Mouse (Mus musculus) cerebellum, postnatal 25 days (tissue): ENCODE measurements around the gene Tbxa2r.

ENCODE experiments used
- DNase-seq, 2 experiments: peaks; one replicate each; pipeline ENCODE4 v3.0.0; 2021; ENCODE audit warnings: mixed read lengths in 2 of 2

Gene Tbxa2r

DNA sequence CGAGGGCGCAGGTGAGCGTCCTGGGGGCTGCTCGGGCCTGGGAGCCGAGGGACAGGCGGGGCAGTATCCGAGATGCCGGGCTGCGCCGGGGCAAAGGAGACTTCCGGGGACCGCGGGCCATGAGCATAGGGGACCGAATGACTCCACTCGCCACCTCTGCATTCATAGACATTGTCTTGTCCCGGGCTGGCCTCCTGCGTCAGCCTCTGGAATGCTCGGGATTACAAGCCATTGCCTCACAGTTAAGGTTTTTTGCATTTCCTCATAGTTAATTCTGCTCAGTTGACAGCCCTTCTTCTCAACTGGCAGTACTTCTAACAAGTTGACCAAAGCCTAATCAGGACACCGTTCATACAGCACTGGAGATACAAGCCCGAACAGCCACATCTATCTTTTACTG, 7.1 kb upstream of the Tbxa2r start:
- no peak for DNase-seq

DNA sequence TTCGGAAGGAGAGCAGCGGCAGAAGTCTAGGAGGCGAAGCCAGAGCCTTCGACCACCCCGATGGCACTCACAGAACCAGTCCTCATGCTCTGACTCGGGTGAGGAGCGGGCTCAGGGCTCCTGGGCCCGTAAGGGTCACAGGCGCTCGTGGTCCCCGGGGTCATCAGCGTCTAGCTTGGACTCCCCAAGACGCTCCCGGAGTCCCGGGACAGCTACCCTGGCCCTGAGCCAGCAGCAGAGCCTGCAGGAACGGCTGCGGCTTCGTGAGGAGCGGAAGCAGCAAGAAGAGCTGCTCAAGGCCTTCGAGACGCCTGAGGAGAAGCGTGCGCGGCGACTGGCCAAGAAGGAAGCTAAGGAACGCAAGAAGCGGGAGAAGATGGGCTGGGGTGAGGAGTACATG, 6.1 kb upstream of the Tbxa2r start:
- peak; percentile 12 to 59 for DNase-seq

DNA sequence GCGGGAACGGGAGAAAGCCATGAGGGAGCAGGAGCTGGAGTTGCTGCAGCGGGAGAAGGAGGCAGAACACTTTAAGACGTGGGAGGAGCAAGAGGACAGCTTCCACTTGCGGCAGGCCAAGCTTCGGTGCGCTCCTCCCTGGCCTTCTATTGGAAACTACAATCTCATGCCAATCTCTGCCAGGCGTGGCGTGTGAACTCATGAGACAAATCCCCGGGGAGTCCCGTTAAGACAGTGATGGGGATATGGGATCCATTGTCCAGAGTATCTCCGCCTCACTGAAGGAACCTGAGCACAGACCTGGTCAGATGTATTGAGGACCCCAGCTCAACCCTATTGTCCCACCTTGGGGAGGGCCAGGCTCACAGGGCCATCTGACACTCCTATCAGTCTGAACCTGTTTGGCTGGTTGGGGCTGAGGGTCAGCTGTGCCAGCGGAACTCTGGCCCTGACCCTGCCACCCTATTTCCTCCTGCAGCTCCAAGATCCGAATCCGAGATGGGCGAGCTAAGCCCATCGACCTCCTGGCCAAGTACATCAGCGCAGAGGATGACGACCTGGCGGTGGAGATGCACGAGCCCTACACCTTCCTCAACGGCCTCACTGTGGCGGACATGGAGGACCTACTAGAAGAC, 5.3 kb upstream of the Tbxa2r start:
- no peak for DNase-seq

DNA sequence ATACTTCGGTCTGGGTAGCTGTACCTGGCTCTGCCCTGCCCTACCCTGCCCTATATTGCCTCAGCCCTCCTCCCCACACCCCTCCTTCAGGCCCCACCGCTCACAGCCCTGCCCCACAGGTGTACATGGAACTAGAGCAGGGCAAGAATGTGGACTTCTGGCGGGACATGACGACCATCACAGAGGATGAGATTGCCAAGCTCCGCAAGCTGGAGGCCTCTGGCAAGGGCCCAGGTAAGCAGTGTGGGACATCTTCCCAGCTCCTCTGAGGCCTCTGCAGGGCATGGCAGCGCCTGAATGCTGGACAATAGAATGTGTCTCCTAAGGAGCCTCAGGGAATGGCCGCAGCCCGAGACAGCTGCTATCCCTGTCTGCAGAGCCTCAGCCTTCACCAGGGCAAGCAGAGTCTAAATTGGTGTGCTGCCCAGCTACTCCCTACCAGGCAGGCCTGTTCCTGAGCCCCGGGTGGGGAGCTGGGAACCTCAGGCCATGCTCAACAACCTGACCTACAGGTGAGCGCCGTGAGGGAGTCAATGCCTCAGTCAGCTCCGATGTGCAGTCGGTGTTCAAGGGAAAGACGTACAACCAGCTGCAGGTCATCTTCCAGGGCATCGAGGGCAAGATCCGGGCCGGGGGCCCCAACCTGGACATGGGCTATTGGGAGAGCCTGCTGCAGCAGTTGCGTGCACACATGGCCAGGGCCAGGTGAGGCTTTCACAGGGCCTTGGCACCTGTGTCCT, 4.6 kb upstream of the Tbxa2r start:
- DNase-seq, result peak in 1 of 2 experiments; percentile 45

DNA sequence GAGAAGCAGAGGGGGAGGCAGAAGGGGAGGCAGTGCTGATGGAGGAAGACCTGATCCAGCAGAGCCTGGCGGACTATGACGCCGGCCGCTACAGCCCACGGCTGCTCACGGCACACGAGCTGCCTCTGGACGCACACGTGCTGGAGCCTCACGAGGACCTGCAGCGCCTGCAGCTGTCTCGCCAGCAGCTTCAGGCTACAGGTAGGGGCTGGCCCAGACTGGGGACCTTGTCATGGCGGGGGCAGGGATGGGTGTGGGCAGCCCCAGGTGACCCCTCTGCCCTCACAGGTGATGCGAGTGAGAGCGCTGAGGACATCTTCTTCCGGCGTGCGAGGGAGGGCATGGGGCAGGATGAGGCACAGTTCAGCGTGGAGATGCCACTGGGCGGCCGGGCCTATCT, 3.4 kb upstream of the Tbxa2r start:
- DNase-seq, result peak in 1 of 2 experiments; percentile 26

DNA sequence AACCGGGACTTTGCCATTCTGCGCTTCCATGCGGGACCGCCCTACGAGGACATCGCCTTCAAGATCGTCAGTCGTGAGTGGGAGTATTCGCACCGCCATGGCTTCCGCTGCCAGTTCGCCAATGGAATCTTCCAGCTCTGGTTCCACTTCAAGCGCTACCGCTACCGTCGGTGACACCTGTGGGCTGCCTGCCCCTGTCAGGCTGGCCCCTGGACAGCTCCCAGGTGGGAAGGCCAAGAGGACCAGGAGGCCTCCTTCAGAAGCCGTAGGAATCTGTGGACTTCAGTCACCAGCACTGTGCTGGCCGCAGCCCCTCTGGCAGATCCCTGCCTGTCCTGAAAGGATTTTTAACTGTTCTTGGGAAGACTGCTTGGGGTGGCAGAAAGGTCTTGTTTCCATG, 2.8 kb upstream of the Tbxa2r start:
- DNase-seq, result peak in 1 of 2 experiments; percentile 28

DNA sequence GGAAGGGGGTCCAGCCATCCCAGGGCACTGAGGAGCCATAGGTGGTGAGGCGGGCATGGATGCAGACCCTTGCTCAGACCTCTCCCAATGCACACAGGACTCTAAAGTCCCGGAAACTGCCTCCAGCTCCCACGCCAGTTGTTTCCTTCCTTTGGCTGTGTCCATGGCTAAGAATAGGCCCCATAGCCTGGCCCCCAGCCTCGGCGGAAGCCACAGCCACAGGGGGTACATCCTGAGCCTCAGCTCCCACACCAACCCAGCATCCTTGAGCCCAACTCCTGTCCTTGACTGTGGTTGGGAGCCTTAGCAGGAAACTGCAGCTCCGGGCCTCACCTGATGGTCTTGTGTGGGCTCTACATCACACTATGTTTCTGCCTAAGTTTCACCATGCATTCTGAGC, 1.7 kb upstream of the Tbxa2r start:
- DNase-seq, result no peak

DNA sequence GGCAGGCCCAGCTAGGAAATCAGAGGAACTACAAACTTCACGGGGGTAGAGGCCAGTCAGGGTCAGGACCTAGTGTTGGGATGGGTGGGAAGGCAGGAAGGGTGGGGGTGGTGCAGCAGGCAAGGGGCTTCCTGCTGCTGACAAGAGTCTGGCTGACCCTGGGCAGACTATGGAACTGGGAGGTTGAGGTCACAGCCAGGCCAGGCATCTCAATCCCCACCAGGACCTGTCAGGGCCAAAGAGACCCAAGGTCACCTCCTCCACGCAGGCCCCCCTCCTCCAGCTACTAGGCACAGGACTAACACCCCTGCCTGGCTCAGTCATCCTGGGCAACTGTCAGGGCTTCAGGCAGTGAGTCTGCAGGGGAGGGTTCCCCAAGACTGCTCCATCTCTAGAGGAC, 572 bp upstream of the Tbxa2r start:
- DNase-seq, result no peak

DNA sequence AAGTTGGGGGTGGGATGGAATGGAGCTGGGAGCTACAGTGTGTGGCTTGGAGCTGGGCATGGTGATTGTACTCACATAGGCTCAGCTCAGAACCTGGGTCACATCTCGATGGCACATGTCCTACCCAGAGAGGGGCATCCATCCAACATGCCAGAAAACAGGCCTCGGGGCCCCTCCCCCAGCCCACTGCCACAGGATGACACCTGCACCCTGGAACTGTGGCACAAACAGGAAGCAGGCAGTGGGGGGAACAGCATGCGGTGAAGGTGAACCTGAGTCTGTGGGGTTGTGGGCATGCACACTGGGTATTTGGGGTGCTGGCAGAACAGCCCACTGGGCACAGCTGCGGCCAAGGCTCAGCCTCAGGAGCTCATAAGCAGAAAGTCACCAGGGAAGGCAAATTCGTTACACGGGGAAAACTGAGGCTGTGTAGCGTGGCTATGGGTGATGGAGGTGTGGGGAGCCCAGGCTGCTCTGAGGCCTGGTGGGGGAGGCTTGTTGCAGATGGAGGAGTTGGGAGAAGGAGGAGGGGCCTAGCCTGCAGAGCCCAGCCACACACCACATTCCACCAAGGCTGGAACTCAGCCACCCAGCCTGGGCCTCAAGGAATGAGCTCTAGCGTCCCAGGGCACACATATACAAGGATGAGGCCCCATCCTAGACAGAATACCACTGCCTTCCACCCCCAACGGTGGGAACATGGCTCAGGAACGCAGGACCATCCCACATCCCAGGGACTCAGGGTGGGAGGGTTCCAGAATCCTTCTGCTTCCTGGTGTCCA, 854 bp downstream of the Tbxa2r start:
- no peak for DNase-seq

DNA sequence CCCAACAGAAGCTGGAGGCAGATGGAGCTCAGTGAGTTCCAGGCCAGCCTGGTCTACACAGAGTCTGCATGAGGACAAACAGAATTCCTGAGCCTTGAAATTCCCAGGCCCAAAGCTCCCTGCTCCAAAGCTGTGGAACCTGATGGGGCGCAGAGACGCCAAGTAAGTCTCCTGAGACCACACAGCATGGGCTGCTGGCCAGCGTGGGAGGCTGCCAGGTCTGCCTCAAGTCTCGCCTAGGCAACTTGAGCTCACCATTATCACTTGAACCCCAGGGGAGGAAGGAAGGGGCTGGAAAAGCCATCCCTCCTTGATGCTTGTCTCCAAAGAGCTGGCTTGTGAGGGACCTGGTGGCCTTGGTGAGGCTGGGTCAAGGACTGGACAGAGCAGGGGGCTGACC, 1.5 kb downstream of the Tbxa2r start:
- no peak for DNase-seq

DNA sequence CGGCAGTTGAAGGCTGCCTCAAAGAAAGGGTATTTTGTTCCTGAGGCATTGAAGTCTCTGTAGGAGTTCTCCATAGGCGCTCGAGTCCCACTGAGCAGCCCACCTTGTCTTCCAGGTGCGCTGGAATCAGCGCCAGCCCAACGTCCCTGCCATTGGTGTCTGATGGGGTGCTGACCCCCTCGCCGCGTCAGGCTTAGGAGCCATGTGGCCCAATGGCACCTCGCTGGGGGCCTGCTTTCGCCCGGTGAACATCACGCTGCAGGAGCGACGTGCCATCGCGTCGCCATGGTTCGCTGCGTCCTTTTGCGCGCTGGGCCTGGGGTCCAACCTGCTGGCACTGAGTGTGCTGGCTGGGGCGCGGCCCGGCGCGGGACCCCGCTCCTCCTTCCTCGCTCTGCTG, 3.7 kb downstream of the Tbxa2r start:
- DNase-seq, result no peak

DNA sequence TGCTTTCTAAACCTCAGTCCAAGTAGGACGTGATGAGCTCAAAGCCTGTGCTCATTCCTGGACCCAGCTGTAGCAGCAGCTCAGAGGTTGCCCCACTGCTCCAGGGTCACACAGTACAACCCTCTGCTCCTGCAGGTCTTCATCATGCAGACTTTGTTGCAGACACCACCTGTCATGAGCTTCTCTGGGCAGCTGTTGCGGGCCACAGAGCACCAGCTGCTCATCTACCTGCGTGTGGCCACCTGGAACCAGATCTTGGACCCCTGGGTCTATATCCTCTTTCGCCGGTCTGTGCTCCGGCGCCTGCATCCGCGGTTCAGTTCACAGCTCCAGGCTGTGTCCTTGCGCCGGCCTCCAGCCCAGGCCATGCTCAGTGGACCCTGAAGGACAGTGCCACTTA, 5.8 kb downstream of the Tbxa2r start:
- DNase-seq, result no peak

DNA sequence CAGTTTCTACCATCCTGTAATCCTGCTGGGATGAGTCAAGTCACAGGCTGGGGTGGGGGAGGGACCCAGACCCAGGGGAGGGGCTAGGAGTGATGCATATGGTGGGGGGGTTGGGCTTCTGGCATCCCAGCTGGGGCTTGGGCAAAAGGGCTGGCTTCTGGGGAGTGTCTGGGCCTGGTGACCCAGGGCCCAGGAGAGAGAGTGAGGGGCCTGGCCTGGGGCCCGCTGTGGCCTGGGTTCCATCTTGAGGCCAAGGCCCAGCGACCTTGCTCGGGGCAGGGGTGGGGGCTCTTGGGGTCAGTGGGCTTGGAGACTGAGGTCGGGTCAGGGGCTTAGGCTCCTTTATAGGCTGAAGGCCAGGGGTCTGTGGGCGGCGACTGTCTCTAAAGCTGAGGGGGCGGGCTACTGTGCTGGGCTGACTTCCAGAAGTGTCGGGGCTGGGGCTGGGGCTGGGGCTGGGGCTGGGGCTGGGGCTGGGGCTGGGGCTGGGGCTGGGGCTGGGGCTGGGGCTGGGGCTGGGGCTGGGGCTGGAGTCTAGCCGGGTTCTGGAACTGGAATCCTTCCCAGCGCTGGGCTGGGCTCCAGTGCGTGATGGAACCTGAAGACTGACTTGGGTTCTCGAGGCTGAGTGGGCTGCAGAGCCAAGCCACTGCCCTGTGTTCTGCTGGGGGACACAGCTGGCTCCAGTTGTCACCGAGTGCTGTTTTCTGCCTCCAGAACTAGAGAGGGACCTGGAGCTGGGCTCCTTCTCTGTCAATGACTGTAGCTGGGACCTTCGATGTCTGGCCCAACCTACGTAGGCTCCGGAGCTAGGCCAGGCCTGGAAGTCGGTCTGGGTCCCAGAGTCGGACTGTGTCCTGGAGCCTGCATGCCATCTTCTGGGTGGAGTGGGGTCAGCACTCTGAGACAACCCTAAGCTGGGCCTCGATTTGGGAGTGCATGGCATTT, 7.1 kb downstream of the Tbxa2r start:
- no peak for DNase-seq

DNA sequence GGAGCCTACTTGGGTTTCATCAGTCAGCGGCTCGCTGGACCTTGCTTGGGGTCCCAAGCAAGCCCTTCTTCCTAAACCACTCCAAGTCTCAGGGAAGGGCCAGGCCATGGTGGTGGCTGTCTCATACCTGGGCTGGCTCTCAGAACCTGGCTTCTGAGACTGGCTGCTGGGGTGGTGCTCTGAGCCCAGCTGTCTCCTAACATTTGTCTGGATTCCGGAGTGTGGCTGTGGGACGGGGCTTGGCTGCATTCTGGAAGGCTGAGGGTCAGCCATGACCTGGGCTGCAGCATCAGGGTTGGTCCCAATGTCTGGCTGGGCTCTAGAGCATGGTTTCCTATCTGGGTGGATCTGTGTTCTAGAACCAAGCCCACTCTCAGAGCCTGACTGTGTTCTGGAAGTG, 8.0 kb downstream of the Tbxa2r start:
- DNase-seq, result no peak

DNA sequence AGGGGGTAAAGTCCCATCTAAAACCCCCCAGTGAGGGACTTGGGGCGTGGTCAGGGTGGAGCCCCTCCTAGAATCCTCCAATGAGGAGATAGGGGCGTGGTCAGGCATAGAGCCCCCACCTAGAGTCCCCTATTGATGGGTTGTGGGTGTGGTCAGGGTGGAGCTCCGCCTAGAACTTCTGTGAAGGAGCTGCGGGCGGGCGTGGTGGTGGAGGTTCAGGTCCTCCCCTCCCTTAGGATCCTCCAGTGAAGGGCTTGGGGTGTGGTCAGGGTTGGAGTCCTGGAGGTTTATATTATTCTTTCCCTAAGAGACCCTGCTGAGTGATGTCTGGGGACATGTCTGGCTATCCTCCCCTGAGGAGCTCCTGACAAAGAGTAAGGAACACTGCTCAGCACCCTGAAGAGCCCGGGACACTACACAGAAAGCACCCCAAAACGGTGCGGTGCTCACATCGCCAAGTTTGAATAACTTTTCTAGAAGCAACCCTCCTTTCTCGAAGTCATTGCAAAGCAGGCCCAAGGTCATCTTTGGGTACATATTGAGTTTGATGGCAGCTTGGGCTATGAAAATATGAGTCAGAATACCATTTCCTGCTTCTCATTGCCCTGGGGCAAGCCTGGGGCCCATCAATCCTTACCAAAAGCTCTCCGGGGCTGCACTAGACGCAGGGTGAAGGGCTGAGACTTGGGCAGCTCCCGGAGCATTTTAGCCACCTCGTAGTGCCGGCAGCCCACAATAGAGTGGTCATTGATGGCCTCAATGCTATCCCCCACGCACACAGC, 12.2 kb downstream of the Tbxa2r start:
- no peak for DNase-seq

DNA sequence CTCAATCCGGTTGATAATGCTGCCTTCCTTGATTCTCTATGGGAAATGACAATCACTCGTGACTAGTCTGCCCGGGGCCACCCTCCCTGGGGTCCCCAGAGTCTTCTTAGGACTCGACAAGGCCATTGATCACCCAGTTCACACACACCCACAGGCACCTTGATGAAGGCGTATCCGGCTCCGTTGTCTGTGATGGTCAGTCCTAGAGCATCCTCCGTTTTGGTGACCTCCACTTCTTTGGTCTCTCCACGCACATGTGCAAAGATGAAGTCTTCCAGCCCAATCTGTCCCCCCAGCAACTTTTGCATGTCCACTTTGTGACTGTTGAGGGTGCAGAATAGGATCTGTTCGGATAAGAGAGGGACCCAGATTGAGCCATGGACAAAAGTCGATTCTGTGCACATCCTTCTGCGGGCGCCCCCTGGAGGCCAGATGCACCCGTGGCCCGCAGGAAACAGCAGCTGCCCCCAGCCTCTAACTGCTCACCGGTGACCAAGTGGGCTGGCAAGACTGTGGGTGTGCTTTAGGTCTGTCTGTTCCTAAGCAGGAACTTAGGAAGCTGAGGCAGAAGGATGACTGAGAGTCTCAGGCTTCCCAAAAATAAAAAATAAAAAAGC, 12.9 kb downstream of the Tbxa2r start:
- peak; percentile 70 to 86 for DNase-seq

DNA sequence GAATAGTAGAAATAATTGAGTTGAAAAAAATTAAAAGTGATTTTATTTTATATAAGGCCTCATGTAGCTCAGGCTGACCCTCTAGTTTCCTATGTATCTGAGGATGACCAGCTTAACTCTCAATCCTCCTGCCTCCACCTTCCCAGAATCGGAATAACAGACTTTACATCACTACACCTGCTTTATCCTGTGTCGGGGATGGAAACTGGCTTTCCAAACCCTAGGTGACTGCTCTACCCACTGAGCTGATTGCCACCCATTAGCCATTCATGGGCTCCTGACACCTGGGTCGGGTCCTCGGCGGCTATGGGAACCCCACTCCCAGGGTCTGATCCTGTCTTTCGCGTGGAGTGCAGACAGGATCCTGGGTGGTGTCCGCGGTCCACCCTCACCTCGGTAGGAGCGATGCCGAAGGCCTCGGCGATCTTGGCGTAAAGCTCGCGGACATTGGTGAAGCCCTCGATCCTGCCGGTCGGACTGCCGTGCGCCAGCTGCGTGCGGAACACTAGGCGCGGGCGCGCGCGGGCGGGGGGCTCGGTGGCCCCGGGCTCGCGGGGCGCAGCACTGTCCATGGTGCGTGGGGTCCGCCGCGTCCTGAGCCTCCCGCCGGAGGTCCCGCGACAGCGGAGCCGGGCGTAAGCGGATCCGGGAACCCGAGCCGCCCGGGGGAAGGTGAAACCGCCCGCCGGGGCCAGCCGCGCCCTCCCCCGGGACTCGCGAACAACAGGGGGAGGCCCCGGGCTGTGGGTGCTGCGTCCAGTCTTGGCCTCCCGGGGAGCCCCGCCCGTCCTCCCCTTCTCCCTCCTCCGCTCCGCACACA, 14.4 kb downstream of the Tbxa2r start, which contains the start of gene Gipc3:
TSS of gene Gipc3 (minus strand) at position 581 of the 820 bp plus-strand sequence.
- DNase-seq, result no peak

DNA sequence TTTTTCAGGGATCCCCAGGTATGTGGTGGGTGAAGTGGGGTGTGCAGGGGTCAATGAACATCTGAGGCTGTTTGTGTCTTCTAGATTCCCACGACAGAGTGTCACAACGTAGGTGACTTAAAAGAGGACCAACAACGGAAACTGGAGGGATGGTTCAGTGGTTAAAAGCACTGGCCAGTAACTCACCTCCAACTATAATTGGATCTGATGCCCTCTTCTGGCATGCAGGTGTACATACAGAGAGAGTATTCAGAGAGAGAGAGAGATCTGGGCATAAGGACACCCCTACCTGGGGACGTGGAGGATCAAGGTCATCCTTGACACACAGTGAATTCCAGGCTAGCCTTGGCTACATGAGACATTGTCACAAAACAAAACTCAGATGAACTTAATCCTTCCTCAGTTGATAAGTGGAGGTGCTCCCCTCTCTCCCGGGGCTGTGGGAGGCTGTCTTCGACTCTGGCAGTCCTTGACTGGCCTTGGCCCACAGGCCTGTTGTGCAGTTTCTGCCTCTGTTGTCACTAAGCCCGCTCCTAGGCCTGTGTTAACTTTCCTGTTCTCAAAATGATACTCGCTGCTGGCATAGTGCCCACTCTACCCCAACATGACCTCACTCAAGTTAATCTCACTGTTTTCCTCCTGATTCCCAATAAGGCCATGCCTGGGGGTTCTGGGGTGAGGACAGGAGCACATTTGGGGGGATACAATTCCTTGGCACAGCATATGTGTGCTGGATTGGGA, 16.1 kb downstream of the Tbxa2r start:
- DNase-seq, result no peak

DNA sequence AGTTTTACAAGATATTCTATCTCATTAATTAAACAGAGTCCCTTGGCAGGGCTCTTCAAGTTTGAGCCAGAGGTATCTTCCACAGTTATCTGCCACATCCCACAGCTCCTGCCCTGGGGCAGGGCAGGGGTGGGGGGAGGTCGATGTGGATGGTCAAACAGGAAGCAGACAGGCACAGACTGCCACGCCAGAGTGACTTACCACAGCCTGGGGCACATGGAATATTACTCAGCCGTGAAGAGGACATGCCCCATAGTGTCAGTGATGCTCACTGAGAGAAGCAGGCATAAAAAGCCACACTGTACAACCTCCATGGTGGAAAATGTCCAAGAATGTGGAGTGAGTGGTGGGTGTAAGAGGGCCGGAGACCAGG, 16.6 kb downstream of the Tbxa2r start:
- DNase-seq, result no peak
